Comparison of ENCODE assay signal across 8 mouse cellular contexts in the genomic region with DNA sequence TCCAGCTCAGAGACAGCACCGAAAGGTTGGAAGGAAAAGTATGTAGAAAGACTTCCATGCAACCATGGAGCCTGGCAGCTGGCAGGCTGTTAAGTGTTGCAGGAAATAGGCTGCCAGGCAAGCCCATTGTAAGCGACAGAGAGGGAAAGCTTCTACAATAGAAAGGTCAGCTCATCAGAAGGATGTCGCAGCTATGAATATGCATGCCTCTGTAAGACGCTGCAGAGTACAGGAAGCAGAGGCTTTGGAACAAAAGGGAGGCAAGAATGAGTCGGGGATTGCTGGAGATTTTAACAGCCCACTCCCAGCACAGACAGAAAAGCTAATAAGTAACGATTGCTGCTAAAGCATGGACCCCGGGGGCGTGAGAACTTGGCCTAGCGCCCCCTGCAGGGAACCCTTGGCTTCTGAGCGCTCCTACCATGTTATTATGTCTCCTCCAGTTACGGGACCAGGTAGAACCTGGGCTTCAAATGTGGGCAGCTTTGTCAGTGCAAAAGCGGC. TPM values are rescaled to one million over a fixed set of nuclear protein-coding genes. Genes with fewer than 3 reads are reported as not detected.
A peak's percentile ranks its signal among the peaks of the same experiment; 100 is the strongest.
DNase-seq lines count a peak whose midpoint lies in the region; ATAC-seq lines count a peak whose summit lies in the region.

No protein-coding gene starts in this region.

- intact Hi-C loops in heart, postnatal 36 days (cut with DNase I), result no loop called here

- no peak overlapping the region for H3K4me3 ChIP-seq in heart, embryonic 14.5 days (ENCODE audit: control insufficient read depth in 1 of 2, insufficient read depth in 1 of 2, low read depth in 1 of 2, low read length in 2 of 2)
- H3K4me3 ChIP-seq in forebrain, embryonic 10.5 days, result peak overlapping the region; percentile 21; the same call in 1 of the 2 replicates

- ATAC-seq in heart, embryonic 14.5 days (ENCODE audit: insufficient number of reproducible peaks, insufficient read depth, low FRiP score, low read depth), result no peak

- H3K9ac ChIP-seq in heart, embryonic 14.5 days (ENCODE audit: low read length), result 0 out of 2 replicates have a peak overlapping the region, but pooled peaks have one; percentile 42

- DNase-seq in heart, postnatal 36 days, result no peak
- DNase-seq in Muller cell, postnatal 12 days (ENCODE audit: inconsistent ontology term), result peak; percentile 30
- peak; percentile 46 for DNase-seq in forebrain, embryonic 10.5 days (ENCODE audit: extremely low spot score, low spot score)
- peak; percentile 74 to 79 for DNase-seq in kidney, postnatal 4 days
- peak; percentile 61 for DNase-seq in neural tube, embryonic 10.5 days (ENCODE audit: extremely low spot score, low spot score)
- no peak for DNase-seq in spleen, postnatal 14 days (ENCODE audit: low spot score in 2 of 2)
- no peak for DNase-seq in urinary bladder, postnatal 14 days (ENCODE audit: low spot score)

- peaks cover 26 to 27% of the 10 kb centered on the region in 2 experiments for H3K4me1 ChIP-seq in heart, embryonic 14.5 days (ENCODE audit: control insufficient read depth in 2 of 2, insufficient read depth in 2 of 2, low read length in 2 of 2)
- H3K4me1 ChIP-seq in forebrain, embryonic 10.5 days, result peaks cover 42% of the 10 kb centered on the region

- peak overlapping the region; percentile 51 for H3K4me2 ChIP-seq in heart, embryonic 14.5 days (ENCODE audit: low read length)

- H3K36me3 ChIP-seq in heart, embryonic 14.5 days (ENCODE audit: control insufficient read depth, insufficient read depth, low read length), result no peaks in the 10 kb centered on the region
- no peaks in the 10 kb centered on the region for H3K36me3 ChIP-seq in forebrain, embryonic 10.5 days (replicated peaks)

- H3K9me3 ChIP-seq in heart, embryonic 14.5 days (ENCODE audit: control insufficient read depth, low read length), result no peaks in the 10 kb centered on the region
- peaks cover 5% of the 10 kb centered on the region; the same call in 1 of the 2 replicates for H3K9me3 ChIP-seq in forebrain, embryonic 10.5 days

- WGBS in heart, embryonic 14.5 days, result 23% methylated on average over 12 of the region's 12 CpGs
- 21% methylated on average over 12 of the region's 12 CpGs for WGBS in forebrain, embryonic 10.5 days

- no peaks in the 10 kb centered on the region for H3K27me3 ChIP-seq in heart, embryonic 14.5 days (ENCODE audit: control insufficient read depth, insufficient read depth, low read length)
- H3K27me3 ChIP-seq in forebrain, embryonic 10.5 days (ENCODE audit: poor library complexity, severe bottlenecking), result no peaks in the 10 kb centered on the region

- peak overlapping the region; percentile 9 to 63 for H3K27ac ChIP-seq in heart, embryonic 14.5 days (replicated peaks in 1 of 2; ENCODE audit: control insufficient read depth in 1 of 2, insufficient read depth in 1 of 2, low read depth in 2 of 2, low read length in 2 of 2)
- peak overlapping the region; percentile 76 for H3K27ac ChIP-seq in forebrain, embryonic 10.5 days

RNA-seq across cellular contexts. Expression of gene Traf3, which starts 23.1 kb away (rescaled TPM):
- 6.0 and 7.0 TPM in 2 replicates for polyA plus RNA-seq in heart, embryonic 14.5 days (2014; fragmentation: Nextera tagmentation; extraction: Ambion mirVana)
- 10 to 100 TPM; 12.0 to 12.6 TPM for total RNA-seq in heart, postnatal 36 days (2021)
- 13.1 and 16.9 TPM in 2 replicates for polyA plus RNA-seq in forebrain, embryonic 10.5 days (2016; fragmentation: Nextera tagmentation; extraction: Ambion mirVana)

RNA-seq across cellular contexts. Expression of gene 4930595D18Rik, which starts 41.2 kb away (rescaled TPM):
- polyA plus RNA-seq in heart, embryonic 14.5 days (2014; fragmentation: Nextera tagmentation; extraction: Ambion mirVana), result not detected in 2 replicates
- not detected for total RNA-seq in heart, postnatal 36 days (2021)
- polyA plus RNA-seq in forebrain, embryonic 10.5 days (2016; fragmentation: Nextera tagmentation; extraction: Ambion mirVana), result not detected in 2 replicates

Comparison
In these comparisons a context has a peak if more than half of its experiments do, and no peak if none do; other contexts are left out.
1. DNase-seq: peak in Muller cell, postnatal 12 days (single experiment), forebrain, embryonic 10.5 days (single experiment), kidney, postnatal 4 days (2 of 2) and neural tube, embryonic 10.5 days (single experiment); none in heart, postnatal 36 days (0 of 2), spleen, postnatal 14 days (0 of 2) and urinary bladder, postnatal 14 days (single experiment).